Mouse (Mus musculus): ENCODE data around the gene Hydin. TPM values are rescaled to one million over a fixed set of nuclear protein-coding genes. Genes with fewer than 3 reads are reported as not detected.
"Not testable (repeated sequence)": the region's sequence is repeated elsewhere in the genome, so short reads cannot be mapped to it uniquely, and the experiment has no call there.

The Hydin gene
- total RNA-seq, 2 experiments from 2014 or later, result 0.42 to 0.48 TPM

- no peak for DNase-seq (ENCODE audit: low spot score in 2 of 2)
- intact Hi-C loops (cut with DNase I), result no loop called here
Measured at GRCm38 (mm10) chr8:110496286-110496685, 229.5 kb downstream of the Hydin start.

GRCm38 (mm10) chr8:110500253-110500652 is 233.5 kb downstream of the Hydin start:
- DNase-seq (ENCODE audit: low spot score in 2 of 2), result no peak
- intact Hi-C loops (cut with DNase I), result no loop called here

DNA sequence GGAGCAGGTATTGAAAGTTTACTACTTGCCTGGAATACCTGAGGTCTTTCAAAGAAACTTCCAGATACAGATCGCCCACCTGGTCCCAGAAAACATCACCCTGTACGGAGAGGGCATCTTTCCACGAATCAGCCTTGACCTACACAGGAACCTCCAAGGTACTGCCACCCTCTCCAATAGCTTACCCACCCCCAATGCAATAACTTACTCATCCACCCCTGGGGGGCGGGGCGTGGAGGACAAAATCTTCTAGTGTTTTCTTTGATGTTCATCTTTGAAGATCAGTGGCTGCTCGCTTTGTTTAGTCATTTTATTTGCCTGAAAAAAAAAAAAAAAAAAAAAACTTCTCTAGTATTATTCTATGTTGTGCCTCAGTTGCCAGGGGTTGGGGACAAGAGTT is 233.9 kb downstream of the Hydin start:
- intact Hi-C loops (cut with DNase I), result no loop called here

DNA sequence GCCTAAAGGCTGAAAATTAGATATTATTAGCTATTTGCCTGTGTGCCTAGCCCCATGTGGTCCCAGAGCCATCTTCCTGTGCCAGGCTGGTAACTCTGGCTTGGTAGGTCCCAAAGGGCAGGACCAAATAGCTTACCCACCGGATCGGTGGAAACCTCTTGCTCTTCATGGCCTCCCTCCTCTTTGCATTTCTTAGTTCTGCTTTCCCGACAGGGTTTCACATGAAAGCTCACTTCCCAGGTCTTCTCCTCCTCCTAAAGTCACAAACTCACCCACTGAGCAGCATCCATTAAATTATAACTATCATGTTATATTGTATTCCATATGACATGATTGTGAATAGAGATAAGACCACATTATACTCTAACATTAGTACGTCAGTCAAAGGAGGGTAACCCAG is 234.6 kb downstream of the Hydin start:
- DNase-seq (ENCODE audit: low spot score in 2 of 2), result no peak
- intact Hi-C loops (cut with DNase I), result no loop called here

More for the DNA sequence above, 233.9 kb downstream of the Hydin start:
- no peak for DNase-seq (ENCODE audit: low spot score in 2 of 2)

DNA sequence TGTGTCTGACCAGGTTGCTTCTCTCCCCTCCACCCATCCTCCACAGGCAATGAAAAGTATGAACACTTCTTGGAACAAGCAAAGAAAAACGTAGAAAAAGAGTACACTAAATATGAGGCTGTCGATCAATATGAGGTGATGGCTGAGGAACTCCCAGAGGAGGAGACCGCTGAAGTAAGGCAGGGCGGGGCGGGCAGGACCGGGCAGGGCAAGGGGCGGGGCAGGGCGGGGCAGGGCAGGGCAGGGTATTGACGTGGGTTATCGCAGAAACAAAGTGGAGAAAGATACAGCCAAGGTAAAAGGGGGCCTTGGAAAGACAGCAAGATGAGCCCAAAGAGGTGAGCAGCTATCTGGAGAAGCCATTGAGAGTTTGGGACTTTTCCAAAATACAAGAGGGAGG is 236.1 kb downstream of the Hydin start:
- intact Hi-C loops (cut with DNase I), result no loop called here
- no peak for DNase-seq (ENCODE audit: low spot score in 2 of 2)

DNA sequence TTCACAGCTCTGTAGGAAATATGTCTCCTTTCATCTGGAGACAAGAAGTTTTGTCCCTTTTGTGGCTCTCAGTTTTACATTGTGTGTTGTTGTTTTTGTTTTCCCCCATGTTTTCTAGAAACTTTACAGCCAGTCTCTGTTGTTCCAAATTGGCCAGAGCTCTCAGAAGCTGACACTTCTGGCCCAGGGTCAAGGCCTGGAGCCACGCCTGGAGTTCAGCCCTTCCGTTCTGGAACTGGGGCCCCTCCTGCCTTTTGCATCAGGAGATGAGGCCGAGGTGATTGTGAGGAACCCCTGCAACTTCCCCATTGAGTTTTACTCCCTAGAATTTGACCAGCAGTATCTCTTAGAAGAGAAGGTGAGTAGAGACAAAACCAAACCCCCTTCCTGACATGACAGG is 242.0 kb downstream of the Hydin start:
- DNase-seq (ENCODE audit: low spot score in 2 of 2), result no peak
- intact Hi-C loops (cut with DNase I), result no loop called here

DNA sequence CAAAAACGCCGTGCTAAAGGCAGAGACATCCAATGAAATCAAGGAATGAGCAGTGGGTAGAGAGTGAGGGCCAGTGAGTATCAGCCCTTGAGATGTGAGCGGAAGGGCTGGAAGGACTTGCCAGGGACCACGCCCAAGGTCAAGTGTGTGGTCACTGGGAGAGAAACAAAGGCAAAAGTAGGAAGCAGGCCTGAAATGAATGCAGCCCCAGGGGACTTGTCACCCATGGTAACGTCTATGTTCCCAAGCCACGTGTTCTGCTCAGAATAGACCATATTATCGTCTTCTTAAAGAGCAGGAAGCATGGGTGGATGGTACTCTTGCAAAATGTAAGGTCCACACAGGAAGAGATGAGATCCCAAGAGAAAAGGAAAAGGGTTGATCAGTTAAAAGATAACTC is 253.0 kb downstream of the Hydin start:
- intact Hi-C loops (cut with DNase I), result no loop called here

DNA sequence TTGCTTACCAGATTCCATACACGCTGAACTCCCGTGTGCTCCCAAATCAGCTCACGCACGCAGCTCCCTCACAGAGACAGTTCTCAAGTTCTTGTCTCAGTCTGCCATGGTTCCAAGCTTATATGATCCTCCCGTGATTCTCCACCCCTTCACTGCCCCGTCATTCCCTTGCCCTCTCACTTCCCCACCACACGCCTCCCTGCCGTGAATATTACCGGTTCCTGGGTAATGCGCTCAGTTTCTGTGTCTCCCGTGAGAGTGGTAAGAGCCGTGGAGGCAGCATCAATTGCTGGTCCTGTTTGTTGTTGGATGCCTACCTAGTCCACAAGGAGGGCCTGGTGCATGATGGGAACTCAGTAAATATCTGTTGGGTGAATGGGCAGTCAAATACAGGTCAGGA is 255.1 kb downstream of the Hydin start:
- intact Hi-C loops (cut with DNase I), result no loop called here
- no peak for DNase-seq (ENCODE audit: low spot score in 2 of 2)

More for the DNA sequence above, 253.0 kb downstream of the Hydin start:
- no peak for DNase-seq (ENCODE audit: low spot score in 2 of 2)

GRCm38 (mm10) chr8:110522495-110522894 is 255.7 kb downstream of the Hydin start:
- DNase-seq (ENCODE audit: low spot score in 2 of 2); intact Hi-C loops (cut with DNase I): not testable (repeated sequence)

- no peak for DNase-seq (ENCODE audit: low spot score in 2 of 2)
- intact Hi-C loops (cut with DNase I), result no loop called here
Measured at GRCm38 (mm10) chr8:110522985-110523384, 256.2 kb downstream of the Hydin start.

GRCm38 (mm10) chr8:110525229-110525628 is 258.5 kb downstream of the Hydin start:
- intact Hi-C loops (cut with DNase I), result no loop called here
- no peak for DNase-seq (ENCODE audit: low spot score in 2 of 2)

DNA sequence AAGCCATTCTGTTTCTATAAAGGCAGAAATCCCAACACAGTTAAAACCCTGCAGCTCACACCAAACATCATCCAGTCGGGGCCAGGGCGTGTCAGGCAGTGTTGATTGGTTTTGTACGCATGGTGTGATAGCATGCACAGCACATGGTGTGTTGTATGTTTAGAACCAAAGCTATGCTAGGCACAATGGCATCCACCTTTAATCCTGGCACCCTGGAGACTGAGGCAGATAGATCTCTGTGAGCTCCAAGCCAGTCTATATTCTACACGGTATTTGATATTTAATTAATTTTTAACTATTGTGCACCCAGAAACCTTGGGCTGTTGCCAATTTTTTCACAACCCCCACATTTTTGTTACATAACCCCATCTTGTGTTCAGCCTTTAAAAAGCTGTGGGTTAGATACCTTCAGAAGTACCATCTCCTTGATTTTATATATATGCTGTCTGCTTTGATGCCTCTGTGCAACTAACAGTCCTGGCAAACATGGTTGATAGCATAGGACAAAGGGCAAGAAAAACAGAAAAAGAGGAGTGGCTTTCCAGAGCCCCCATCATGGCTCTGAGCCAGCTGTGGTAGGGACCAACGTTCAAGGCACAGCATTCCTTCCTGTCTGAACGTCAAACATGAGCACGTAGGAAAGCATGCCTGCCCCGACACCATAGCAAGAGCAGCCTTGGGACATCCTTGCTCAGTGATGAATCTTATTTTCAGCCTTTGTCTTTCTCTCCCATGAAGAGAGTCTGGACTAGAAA is 263.4 kb downstream of the Hydin start:
- no peak for DNase-seq (ENCODE audit: low spot score in 2 of 2)
- intact Hi-C loops (cut with DNase I), result no loop called here

GRCm38 (mm10) chr8:110533781-110534180 is 267.0 kb downstream of the Hydin start:
- intact Hi-C loops (cut with DNase I), result no loop called here
- DNase-seq (ENCODE audit: low spot score in 2 of 2), result no peak

- DNase-seq (ENCODE audit: low spot score in 2 of 2), result no peak
- intact Hi-C loops (cut with DNase I), result no loop called here
Measured at GRCm38 (mm10) chr8:110537849-110538248, 271.1 kb downstream of the Hydin start.

DNA sequence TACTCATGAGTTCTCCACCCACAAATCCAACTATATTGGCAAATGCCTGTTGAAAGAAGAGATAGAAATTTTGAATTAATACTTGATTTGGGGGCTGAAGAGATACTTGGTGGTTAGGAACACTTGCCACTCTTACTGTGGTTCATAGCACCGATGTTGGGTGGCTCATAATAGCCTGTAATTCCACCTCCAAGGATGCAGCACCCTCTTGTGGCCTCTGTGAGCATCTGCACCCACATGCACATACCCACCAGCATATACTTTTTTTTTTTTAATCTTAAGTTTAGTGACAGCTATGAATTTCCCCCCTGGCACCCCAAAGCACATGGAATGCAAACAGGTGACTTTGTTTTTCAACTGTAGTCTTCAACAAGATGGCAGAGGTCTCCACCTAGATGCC is 283.6 kb downstream of the Hydin start:
- no peak for DNase-seq (ENCODE audit: low spot score in 2 of 2)
- intact Hi-C loops (cut with DNase I), result no loop called here

DNA sequence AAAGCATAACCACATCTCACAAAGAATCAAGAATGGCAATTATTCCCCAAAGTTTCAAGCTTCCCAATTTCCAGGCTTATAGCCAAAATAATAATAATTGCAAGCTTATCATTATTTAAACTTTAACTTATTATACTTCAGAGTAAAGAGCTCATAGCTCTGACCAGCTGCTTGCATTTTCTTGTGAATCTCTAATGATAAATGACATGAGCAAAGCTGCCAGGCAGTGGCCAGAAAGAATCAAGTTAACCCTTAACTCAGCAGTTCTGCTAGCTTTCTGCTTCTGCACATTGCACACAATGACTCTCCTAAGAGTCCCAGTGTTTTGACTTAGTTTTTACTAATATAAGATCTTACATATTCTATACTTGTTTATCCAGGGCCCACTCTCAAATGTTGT is 285.3 kb downstream of the Hydin start:
- intact Hi-C loops (cut with DNase I); DNase-seq (ENCODE audit: low spot score in 2 of 2): not testable (repeated sequence)

GRCm38 (mm10) chr8:110592641-110593040 is 325.9 kb downstream of the Hydin start:
- no peak for DNase-seq (ENCODE audit: low spot score in 2 of 2)
- intact Hi-C loops (cut with DNase I), result no loop called here

DNA sequence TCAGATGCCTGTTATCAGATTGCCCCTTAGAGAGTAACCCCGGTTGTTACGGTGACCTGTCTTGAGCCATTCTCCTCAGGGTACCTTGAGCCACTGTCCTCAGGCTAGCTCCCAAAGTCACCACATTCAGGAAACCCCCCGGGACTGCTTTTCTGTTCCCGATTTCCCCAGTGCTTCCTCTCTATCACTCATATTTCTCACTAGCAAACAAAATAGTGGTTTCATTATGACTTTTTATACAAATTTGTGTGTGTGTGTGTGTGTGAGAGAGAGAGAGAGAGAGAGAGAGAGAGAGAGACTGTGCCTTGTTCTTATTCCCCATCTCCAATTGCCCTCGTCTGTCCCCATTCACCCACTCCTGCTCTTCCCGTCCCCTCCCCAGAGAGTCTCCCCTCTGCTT is 327.4 kb downstream of the Hydin start:
- DNase-seq (ENCODE audit: low spot score in 2 of 2), result no peak
- intact Hi-C loops (cut with DNase I), result no loop called here

DNA sequence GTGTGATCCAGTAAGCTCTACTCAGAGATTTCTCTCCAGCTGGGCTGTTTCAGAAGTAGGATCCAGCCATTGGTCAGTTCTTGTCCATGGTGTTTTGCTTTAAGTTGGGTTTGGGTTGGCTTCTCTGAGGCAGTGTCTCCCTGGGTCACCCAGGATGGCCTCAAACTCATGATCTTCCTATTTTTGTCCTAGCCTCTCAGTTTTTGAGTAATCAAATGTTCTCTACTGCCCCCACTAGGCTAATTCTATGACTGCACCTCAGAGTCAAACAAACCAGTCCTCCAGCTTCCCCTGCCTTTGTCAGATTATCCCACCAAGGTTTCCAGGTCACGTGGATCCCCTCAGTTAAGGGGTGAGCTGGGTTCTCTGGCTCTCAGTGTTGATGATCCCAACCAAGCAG is 337.8 kb downstream of the Hydin start:
- no peak for DNase-seq (ENCODE audit: low spot score in 2 of 2)
- intact Hi-C loops (cut with DNase I), result loop anchor here (10.0 kb wide), 1 partner anchor 470 kb away; no protein-coding TSS in a partner anchor

GRCm38 (mm10) chr8:110605401-110606015 is 338.7 kb downstream of the Hydin start:
- intact Hi-C loops (cut with DNase I), result loop anchor here (10.0 kb wide), 1 partner anchor 471 kb away; no protein-coding TSS in a partner anchor
- no peak for DNase-seq (ENCODE audit: low spot score in 2 of 2)

GRCm38 (mm10) chr8:110615730-110616129 is 349.0 kb downstream of the Hydin start:
- intact Hi-C loops (cut with DNase I), result no loop called here

More at GRCm38 (mm10) chr8:110615730-110616129, 349.0 kb downstream of the Hydin start:
- no peak for DNase-seq (ENCODE audit: low spot score in 2 of 2)
